Mouse (Mus musculus) c-Kit-negative CD71-positive TER-119-positive erythroid progenitor cells, embryonic 14.5 days (primary cell): ENCODE data around the gene Vezf1.

Source experiments
- DNase-seq: peaks from one replicate; pipeline ENCODE4 v3.0.0-alpha.2; 2013; ENCODE audit warnings: low read depth, low spot score

The Vezf1 gene

GRCm38 (mm10) chr11:88098021-88098729 is 30.1 kb downstream of the Vezf1 start, which contains the start of gene Cuedc1:
Gene Cuedc1, plus strand, starts transcription at chr11:88098058.
- no peak for DNase-seq

- no peak for DNase-seq
Measured at GRCm38 (mm10) chr11:88098787-88099598, 30.9 kb downstream of the Vezf1 start.

- DNase-seq, result no peak
Measured at GRCm38 (mm10) chr11:88099599-88100023, 31.5 kb downstream of the Vezf1 start.

GRCm38 (mm10) chr11:88100170-88100569 is 32.1 kb downstream of the Vezf1 start:
- DNase-seq, result no peak

GRCm38 (mm10) chr11:88103214-88103941 is 35.3 kb downstream of the Vezf1 start:
- no peak for DNase-seq

- no peak for DNase-seq
Measured at GRCm38 (mm10) chr11:88105494-88106291, 37.6 kb downstream of the Vezf1 start.

GRCm38 (mm10) chr11:88106292-88106554 is 38.1 kb downstream of the Vezf1 start:
- DNase-seq, result no peak

- no peak for DNase-seq
Measured at GRCm38 (mm10) chr11:88107365-88107764, 39.3 kb downstream of the Vezf1 start.

GRCm38 (mm10) chr11:88110031-88110594 is 42.0 kb downstream of the Vezf1 start:
- no peak for DNase-seq

- no peak for DNase-seq
Measured at GRCm38 (mm10) chr11:88112078-88112477, 44.0 kb downstream of the Vezf1 start.

- no peak for DNase-seq
Measured at GRCm38 (mm10) chr11:88112677-88113333, 44.7 kb downstream of the Vezf1 start.

- DNase-seq, result no peak
Measured at GRCm38 (mm10) chr11:88113543-88114271, 45.6 kb downstream of the Vezf1 start.

- no peak for DNase-seq
Measured at GRCm38 (mm10) chr11:88114871-88115301, 46.8 kb downstream of the Vezf1 start.

GRCm38 (mm10) chr11:88116568-88116967 is 48.5 kb downstream of the Vezf1 start:
- no peak for DNase-seq

- no peak for DNase-seq
Measured at GRCm38 (mm10) chr11:88117356-88118090, 49.4 kb downstream of the Vezf1 start.

GRCm38 (mm10) chr11:88118091-88118440 is 50.0 kb downstream of the Vezf1 start:
- DNase-seq, result no peak

GRCm38 (mm10) chr11:88118817-88119642 is 51.0 kb downstream of the Vezf1 start:
- DNase-seq, result no peak

- DNase-seq, result no peak
Measured at GRCm38 (mm10) chr11:88122545-88122944, 54.5 kb downstream of the Vezf1 start.
